Mouse (Mus musculus): ENCODE measurements around the gene Zfp423. TPM values are rescaled to one million over a fixed set of nuclear protein-coding genes. Genes with fewer than 3 reads are reported as not detected.

Zfp423 gene
- polyA plus RNA-seq, 1 experiment from 2014 or later = 5.8 TPM

DNA sequence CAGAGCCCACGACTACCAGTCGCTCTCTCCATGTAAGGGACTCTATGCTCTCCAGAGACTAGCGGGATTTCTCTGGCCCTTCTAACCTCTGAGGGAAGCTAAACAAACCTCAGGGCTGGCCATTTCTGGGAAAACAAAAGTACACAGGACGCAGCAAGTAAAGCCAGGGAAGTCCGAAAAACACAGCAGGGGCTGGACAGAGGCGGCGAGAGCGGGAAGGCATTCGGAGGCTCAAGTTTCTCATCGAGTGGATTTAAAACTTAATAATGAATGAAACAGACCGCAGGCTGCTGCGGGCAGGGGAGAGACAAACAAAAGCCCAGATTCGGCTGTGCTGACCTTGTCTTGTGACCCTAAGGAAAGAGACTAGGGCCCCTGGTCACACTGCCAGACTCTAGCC lies 175.2 kb downstream of the Zfp423 start:
- Histone ChIP-seq H3K4me2 (no peak overlapping the region; the same call in 1 of the 2 replicates), H3K4me3 (ENCODE audit: low read depth, low read length) (no peak overlapping the region), H3K9me3 (ENCODE audit: control insufficient read depth, low read length) (no peaks in the 10 kb centered on the region), H3K27ac (ENCODE audit: low read depth, low read length) (no peak overlapping the region), H3K27me3 (replicated peaks; ENCODE audit: control insufficient read depth, insufficient read depth, low read length) (no peaks in the 10 kb centered on the region), H3K4me1 (replicated peaks; ENCODE audit: control insufficient read depth, insufficient read depth, low read length) (no peaks in the 10 kb centered on the region; the same call in 1 of the 2 replicates), H3K36me3 (ENCODE audit: control insufficient read depth, insufficient read depth, low read length) (no peaks in the 10 kb centered on the region), H3K9ac (ENCODE audit: low read depth, low read length) (no peak overlapping the region)
- 66% methylated on average over 13 of the region's 13 CpGs for WGBS
- DNase-seq (ENCODE audit: low spot score) (no peak), ATAC-seq (replicated peaks; ENCODE audit: low FRiP score) (no peak)

DNA sequence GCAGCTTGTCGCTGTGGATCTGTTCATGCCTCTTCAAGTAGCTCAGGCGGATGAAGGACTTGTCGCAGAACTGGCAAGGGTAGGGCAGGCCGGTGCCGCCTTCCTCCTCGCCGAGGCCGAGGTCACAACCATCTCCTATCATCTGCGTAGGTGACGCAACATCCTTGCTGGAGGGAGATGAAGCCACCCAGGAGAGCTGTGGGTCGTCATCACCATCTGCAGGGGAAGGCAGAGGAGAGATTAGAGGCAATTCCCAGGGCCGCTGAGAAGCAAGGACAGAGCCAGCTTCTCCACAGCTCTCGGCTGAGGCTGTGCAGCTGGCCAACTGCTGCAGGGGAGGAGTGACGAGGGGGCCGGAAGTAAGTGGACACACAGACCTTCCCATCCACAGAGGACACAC lies 176.2 kb downstream of the Zfp423 start:
- H3K9me3 ChIP-seq (ENCODE audit: control insufficient read depth, low read length) = no peaks in the 10 kb centered on the region
- ATAC-seq (replicated peaks; ENCODE audit: low FRiP score) (no peak), DNase-seq (ENCODE audit: low spot score) (no peak)
- WGBS = 81% methylated on average over 15 of the region's 15 CpGs
- H3K4me3 ChIP-seq (ENCODE audit: low read depth, low read length) = no peak overlapping the region
- H3K27ac ChIP-seq (ENCODE audit: low read depth, low read length) = no peak overlapping the region
- H3K27me3 ChIP-seq (replicated peaks; ENCODE audit: control insufficient read depth, insufficient read depth, low read length) = no peaks in the 10 kb centered on the region
- H3K4me1 ChIP-seq (replicated peaks; ENCODE audit: control insufficient read depth, insufficient read depth, low read length) = no peaks in the 10 kb centered on the region; the same call in 1 of the 2 replicates
- no peak overlapping the region for H3K4me2 ChIP-seq
- no peaks in the 10 kb centered on the region for H3K36me3 ChIP-seq (ENCODE audit: control insufficient read depth, insufficient read depth, low read length)
- no peak overlapping the region for H3K9ac ChIP-seq (ENCODE audit: low read depth, low read length)

DNA sequence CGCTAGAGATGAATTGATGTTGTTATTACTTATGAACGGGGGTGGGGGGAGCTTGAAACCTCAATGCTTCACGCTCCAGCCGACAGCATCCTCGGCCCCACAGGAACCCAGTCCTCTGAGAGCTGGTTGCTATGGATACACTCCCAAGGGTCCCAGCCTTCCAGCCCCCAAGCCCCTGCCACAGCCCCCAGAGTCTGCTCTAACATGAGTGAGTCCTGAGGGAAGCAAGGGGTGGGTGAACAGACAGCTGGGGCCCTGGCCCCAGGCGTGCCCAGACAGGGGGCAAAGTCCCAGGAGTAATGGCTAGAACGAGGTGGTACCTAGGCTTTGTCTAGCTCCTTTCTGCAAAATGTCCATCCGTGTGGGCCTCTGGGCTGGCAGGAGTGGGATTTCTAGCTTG lies 181.8 kb downstream of the Zfp423 start:
- Histone ChIP-seq H3K4me3 (ENCODE audit: low read depth, low read length) (no peak overlapping the region), H3K4me1 (replicated peaks; ENCODE audit: control insufficient read depth, insufficient read depth, low read length) (no peaks in the 10 kb centered on the region), H3K27ac (ENCODE audit: low read depth, low read length) (no peak overlapping the region), H3K27me3 (replicated peaks; ENCODE audit: control insufficient read depth, insufficient read depth, low read length) (no peaks in the 10 kb centered on the region), H3K9me3 (ENCODE audit: control insufficient read depth, low read length) (no peaks in the 10 kb centered on the region), H3K9ac (ENCODE audit: low read depth, low read length) (no peak overlapping the region), H3K4me2 (no peak overlapping the region), H3K36me3 (ENCODE audit: control insufficient read depth, insufficient read depth, low read length) (no peaks in the 10 kb centered on the region)
- DNase-seq (ENCODE audit: low spot score) (no peak), ATAC-seq (replicated peaks; ENCODE audit: low FRiP score) (no peak)
- 75% methylated on average over 8 of the region's 8 CpGs for WGBS

GRCm38 (mm10) chr8:87775889-87776288 lies 183.5 kb downstream of the Zfp423 start:
- H3K27ac ChIP-seq (ENCODE audit: low read depth, low read length) = no peak overlapping the region

GRCm38 (mm10) chr8:87774966-87775365 lies 184.4 kb downstream of the Zfp423 start:
- Histone ChIP-seq H3K9me3 (ENCODE audit: control insufficient read depth, low read length) (no peaks in the 10 kb centered on the region), H3K9ac (ENCODE audit: low read depth, low read length) (no peak overlapping the region), H3K27me3 (replicated peaks; ENCODE audit: control insufficient read depth, insufficient read depth, low read length) (no peaks in the 10 kb centered on the region), H3K4me3 (ENCODE audit: low read depth, low read length) (no peak overlapping the region), H3K27ac (ENCODE audit: low read depth, low read length) (no peak overlapping the region), H3K4me2 (no peak overlapping the region), H3K4me1 (replicated peaks; ENCODE audit: control insufficient read depth, insufficient read depth, low read length) (no peaks in the 10 kb centered on the region), H3K36me3 (ENCODE audit: control insufficient read depth, insufficient read depth, low read length) (no peaks in the 10 kb centered on the region)
- WGBS = 73% methylated on average over 2 of the region's 2 CpGs
- no peak for DNase-seq (ENCODE audit: low spot score)
- ATAC-seq (replicated peaks; ENCODE audit: low FRiP score) = no peak

More at GRCm38 (mm10) chr8:87775889-87776288, 183.5 kb downstream of the Zfp423 start:
- Histone ChIP-seq H3K4me1 (replicated peaks; ENCODE audit: control insufficient read depth, insufficient read depth, low read length) (no peaks in the 10 kb centered on the region), H3K9ac (ENCODE audit: low read depth, low read length) (no peak overlapping the region), H3K36me3 (ENCODE audit: control insufficient read depth, insufficient read depth, low read length) (no peaks in the 10 kb centered on the region), H3K9me3 (ENCODE audit: control insufficient read depth, low read length) (no peaks in the 10 kb centered on the region), H3K4me2 (no peak overlapping the region), H3K4me3 (ENCODE audit: low read depth, low read length) (no peak overlapping the region), H3K27me3 (replicated peaks; ENCODE audit: control insufficient read depth, insufficient read depth, low read length) (no peaks in the 10 kb centered on the region)
- no peak for ATAC-seq (replicated peaks; ENCODE audit: low FRiP score)
- DNase-seq (ENCODE audit: low spot score) = no peak
- WGBS = 78% methylated on average over 3 of the region's 3 CpGs

GRCm38 (mm10) chr8:87772894-87773502 lies 186.4 kb downstream of the Zfp423 start:
- no peak overlapping the region for H3K4me2 ChIP-seq
- no peak overlapping the region for H3K9ac ChIP-seq (ENCODE audit: low read depth, low read length)
- no peaks in the 10 kb centered on the region for H3K9me3 ChIP-seq (ENCODE audit: control insufficient read depth, low read length)
- H3K4me1 ChIP-seq (replicated peaks; ENCODE audit: control insufficient read depth, insufficient read depth, low read length) = no peaks in the 10 kb centered on the region
- WGBS = 70% methylated on average over 14 of the region's 14 CpGs
- H3K27me3 ChIP-seq (replicated peaks; ENCODE audit: control insufficient read depth, insufficient read depth, low read length) = no peaks in the 10 kb centered on the region
- no peak overlapping the region for H3K27ac ChIP-seq (ENCODE audit: low read depth, low read length)
- H3K36me3 ChIP-seq (ENCODE audit: control insufficient read depth, insufficient read depth, low read length) = no peaks in the 10 kb centered on the region
- H3K4me3 ChIP-seq (ENCODE audit: low read depth, low read length) = no peak overlapping the region
- no peak for DNase-seq (ENCODE audit: low spot score)
- ATAC-seq (replicated peaks; ENCODE audit: low FRiP score) = no peak

GRCm38 (mm10) chr8:87767882-87768281 lies 191.5 kb downstream of the Zfp423 start:
- Histone ChIP-seq H3K9me3 (ENCODE audit: control insufficient read depth, low read length) (no peaks in the 10 kb centered on the region), H3K36me3 (ENCODE audit: control insufficient read depth, insufficient read depth, low read length) (no peaks in the 10 kb centered on the region), H3K4me2 (no peak overlapping the region), H3K27ac (ENCODE audit: low read depth, low read length) (no peak overlapping the region), H3K9ac (ENCODE audit: low read depth, low read length) (no peak overlapping the region), H3K4me3 (ENCODE audit: low read depth, low read length) (no peak overlapping the region), H3K27me3 (replicated peaks; ENCODE audit: control insufficient read depth, insufficient read depth, low read length) (no peaks in the 10 kb centered on the region), H3K4me1 (replicated peaks; ENCODE audit: control insufficient read depth, insufficient read depth, low read length) (no peaks in the 10 kb centered on the region)
- WGBS = 75% methylated on average over 9 of the region's 9 CpGs
- ATAC-seq (replicated peaks; ENCODE audit: low FRiP score) (no peak), DNase-seq (ENCODE audit: low spot score) (no peak)

- DNase-seq (ENCODE audit: low spot score) (no peak), ATAC-seq (replicated peaks; ENCODE audit: low FRiP score) (no peak)
- Histone ChIP-seq H3K9ac (ENCODE audit: low read depth, low read length) (no peak overlapping the region), H3K27me3 (replicated peaks; ENCODE audit: control insufficient read depth, insufficient read depth, low read length) (no peaks in the 10 kb centered on the region), H3K9me3 (ENCODE audit: control insufficient read depth, low read length) (no peaks in the 10 kb centered on the region), H3K4me1 (replicated peaks; ENCODE audit: control insufficient read depth, insufficient read depth, low read length) (no peaks in the 10 kb centered on the region), H3K4me3 (ENCODE audit: low read depth, low read length) (no peak overlapping the region), H3K36me3 (ENCODE audit: control insufficient read depth, insufficient read depth, low read length) (no peaks in the 10 kb centered on the region), H3K27ac (ENCODE audit: low read depth, low read length) (no peak overlapping the region), H3K4me2 (no peak overlapping the region)
- WGBS = 70% methylated on average over 3 of the region's 3 CpGs
These were observed 194.1 kb downstream of the Zfp423 start for GRCm38 (mm10) chr8:87765276-87765675.

GRCm38 (mm10) chr8:87758750-87759149 lies 200.6 kb downstream of the Zfp423 start:
- 83% methylated on average over 8 of the region's 8 CpGs for WGBS
- Histone ChIP-seq H3K4me2 (no peak overlapping the region), H3K4me3 (ENCODE audit: low read depth, low read length) (no peak overlapping the region), H3K9ac (ENCODE audit: low read depth, low read length) (no peak overlapping the region), H3K9me3 (ENCODE audit: control insufficient read depth, low read length) (no peaks in the 10 kb centered on the region), H3K36me3 (ENCODE audit: control insufficient read depth, insufficient read depth, low read length) (no peaks in the 10 kb centered on the region), H3K27me3 (replicated peaks; ENCODE audit: control insufficient read depth, insufficient read depth, low read length) (no peaks in the 10 kb centered on the region), H3K27ac (ENCODE audit: low read depth, low read length) (no peak overlapping the region), H3K4me1 (replicated peaks; ENCODE audit: control insufficient read depth, insufficient read depth, low read length) (no peaks in the 10 kb centered on the region; the same call in 1 of the 2 replicates)
- DNase-seq (ENCODE audit: low spot score) (no peak), ATAC-seq (replicated peaks; ENCODE audit: low FRiP score) (no peak)

All from liver, embryonic 11.5 days (tissue).